Mouse (Mus musculus) hindbrain, embryonic 16.5 days (tissue): ENCODE results near the gene Reep1. TPM values are rescaled to one million over a fixed set of nuclear protein-coding genes. Genes with fewer than 3 reads are reported as not detected.
A peak's percentile ranks its signal among the peaks of the same experiment; 100 is the strongest.

ENCODE experiments used
- ATAC-seq: fragments of 200-750 bp; cut with Nextera tagmentation; 2 replicates; pipeline ENCODE4 v1.8.0; 2017; ENCODE audit warnings: moderate TSS enrichment, moderate library complexity
- H3K27ac ChIP-seq: fragments of 300-500 bp; sonication (generic); 2 replicates; pipeline ENCODE4 v1.5.1; 2014; ENCODE audit warnings: low read depth, mild to moderate bottlenecking, control low read depth, low read length, moderate library complexity
- H3K27me3 ChIP-seq: fragments of 300-500 bp; sonication (generic); replicated peaks from 2 replicates; pipeline ENCODE4 v1.6.1; 2014; ENCODE audit warnings: low read length; ENCODE audit not compliant: control insufficient read depth, insufficient read depth
- H3K36me3 ChIP-seq: fragments of 300-500 bp; sonication (generic); 2 replicates; pipeline ENCODE4 v1.6.1; 2014; ENCODE audit warnings: mild to moderate bottlenecking, low read length, moderate library complexity, mixed read lengths; ENCODE audit not compliant: control insufficient read depth, insufficient read depth
- H3K4me1 ChIP-seq: fragments of 300-500 bp; sonication (generic); 2 replicates; pipeline ENCODE4 v1.6.1; 2014; ENCODE audit warnings: low read depth, low read length; ENCODE audit not compliant: control insufficient read depth, insufficient read depth
- H3K4me2 ChIP-seq: fragments of 300-500 bp; sonication (generic); 2 replicates; pipeline ENCODE4 v1.6.1; 2014; ENCODE audit warnings: mild to moderate bottlenecking, low read length, control low read depth, moderate library complexity
- H3K4me3 ChIP-seq: fragments of 300-500 bp; sonication (generic); 2 replicates; pipeline ENCODE4 v1.5.1; 2014; ENCODE audit warnings: mild to moderate bottlenecking, low read length, control low read depth, moderate library complexity
- H3K9ac ChIP-seq: fragments of 300-500 bp; sonication (generic); 2 replicates; pipeline ENCODE4 v1.6.1; 2014; ENCODE audit warnings: low read depth, mild to moderate bottlenecking, control low read depth, low read length, moderate library complexity
- H3K9me3 ChIP-seq: fragments of 300-500 bp; sonication (generic); 2 replicates; pipeline ENCODE4 v1.6.1; 2014; ENCODE audit warnings: mild to moderate bottlenecking, low read length, moderate library complexity; ENCODE audit not compliant: control insufficient read depth
- WGBS: fragments of 180-500 bp; shearing (Covaris S2); extraction: QIAGEN DNeasy Blood & Tissue Kit; methylation state at CpG from one replicate; pipeline ENCODE4 v1.1.7; 2014; 5-methylcytosine and 5-hydroxymethylcytosine counted together
- polyA plus RNA-seq: library from polyadenylated mRNA; unstranded; fragments of >200 nt; fragmentation: Nextera tagmentation; extraction: Ambion mirVana; gene quantifications from 2 replicates; pipeline ENCODE4 v1.2.1, GENCODE M21; 2015

The Reep1 gene
- polyA plus RNA-seq, 1 experiment from 2014 or later: 304 TPM

DNA sequence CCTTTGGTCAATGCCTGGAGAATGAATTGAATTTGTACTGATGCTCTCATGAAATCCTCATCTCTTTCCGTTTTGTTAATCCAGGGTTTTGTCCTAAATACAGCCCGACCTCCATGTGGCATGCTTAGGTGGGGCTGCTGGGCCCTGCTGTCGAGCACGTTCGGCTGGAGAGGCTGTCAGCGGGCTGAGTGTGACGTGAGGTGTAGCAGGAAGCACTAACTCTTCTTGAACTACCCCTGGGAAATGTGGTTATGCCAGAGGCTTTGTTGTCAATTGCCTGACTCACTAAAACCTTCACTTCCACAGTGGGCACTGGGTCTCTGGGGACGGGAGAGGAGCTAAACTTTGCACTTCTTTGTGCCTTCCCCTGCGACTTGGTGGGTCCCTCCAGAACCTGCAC, 81.0 kb downstream of the Reep1 start:
- H3K4me1 ChIP-seq: no peaks in the 10 kb centered on the region
- peaks cover 8% of the 10 kb centered on the region; the same call in 1 of the 2 replicates for H3K36me3 ChIP-seq
- WGBS: 83% methylated on average over 9 of the region's 9 CpGs
- no peak overlapping the region for H3K4me2 ChIP-seq
- no peak for ATAC-seq
- no peak overlapping the region for H3K9ac ChIP-seq
- H3K27ac ChIP-seq: no peak overlapping the region
- H3K27me3 ChIP-seq: no peaks in the 10 kb centered on the region
- H3K9me3 ChIP-seq: no peaks in the 10 kb centered on the region
- H3K4me3 ChIP-seq: no peak overlapping the region

DNA sequence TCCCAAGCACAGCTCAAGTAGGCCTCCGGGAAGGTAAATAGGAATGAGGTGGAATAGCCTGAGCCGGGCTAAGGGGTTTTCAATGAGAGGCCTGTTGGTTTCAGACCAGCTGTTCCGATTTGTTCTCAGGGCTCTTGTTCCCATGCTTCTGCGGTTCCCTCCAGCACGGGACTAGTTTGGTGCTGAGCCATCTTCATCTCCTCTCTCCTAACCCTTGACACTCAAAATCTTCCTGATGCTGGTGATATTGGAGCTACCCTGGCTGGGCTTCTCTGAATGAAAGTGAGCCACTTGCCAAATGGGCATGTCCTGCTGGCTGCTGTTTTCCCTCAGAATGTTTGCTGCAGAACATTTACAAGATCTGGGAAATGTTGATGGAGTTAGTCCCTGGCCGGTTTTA, 84.4 kb downstream of the Reep1 start:
- Histone ChIP-seq H3K9ac (no peak overlapping the region), H3K4me3 (no peak overlapping the region), H3K27ac (no peak overlapping the region), H3K4me1 (no peaks in the 10 kb centered on the region), H3K9me3 (no peaks in the 10 kb centered on the region), H3K27me3 (no peaks in the 10 kb centered on the region), H3K4me2 (no peak overlapping the region), H3K36me3 (peaks cover 15% of the 10 kb centered on the region)
- ATAC-seq: no peak
- WGBS: 84% methylated on average over 6 of the region's 6 CpGs

DNA sequence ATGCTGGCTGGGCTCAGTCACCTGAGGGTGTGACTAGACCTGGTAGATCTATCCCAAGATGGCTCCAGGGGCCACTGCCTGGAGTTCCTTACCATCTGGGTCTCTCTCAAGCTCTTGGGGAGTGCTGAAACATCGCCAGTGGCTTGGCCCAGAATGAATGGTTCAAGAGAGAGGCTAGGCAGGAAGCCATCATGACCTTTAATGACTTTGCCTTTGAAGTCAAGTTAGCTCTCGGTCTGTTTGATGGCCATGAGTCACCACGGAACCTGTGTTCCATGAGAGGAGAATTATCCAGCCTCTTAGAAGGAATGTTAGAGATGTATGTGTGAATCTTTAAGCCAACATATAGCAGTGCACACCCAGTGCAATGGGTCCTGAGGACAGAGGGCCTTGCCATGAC, 92.0 kb downstream of the Reep1 start:
- Histone ChIP-seq H3K4me2 (no peak overlapping the region), H3K27me3 (no peaks in the 10 kb centered on the region), H3K9ac (no peak overlapping the region), H3K36me3 (peaks cover 21% of the 10 kb centered on the region), H3K27ac (no peak overlapping the region), H3K4me1 (peaks cover 5% of the 10 kb centered on the region; the same call in 1 of the 2 replicates), H3K9me3 (no peaks in the 10 kb centered on the region), H3K4me3 (no peak overlapping the region)
- ATAC-seq: no peak
- 82% methylated on average over 3 of the region's 3 CpGs for WGBS

DNA sequence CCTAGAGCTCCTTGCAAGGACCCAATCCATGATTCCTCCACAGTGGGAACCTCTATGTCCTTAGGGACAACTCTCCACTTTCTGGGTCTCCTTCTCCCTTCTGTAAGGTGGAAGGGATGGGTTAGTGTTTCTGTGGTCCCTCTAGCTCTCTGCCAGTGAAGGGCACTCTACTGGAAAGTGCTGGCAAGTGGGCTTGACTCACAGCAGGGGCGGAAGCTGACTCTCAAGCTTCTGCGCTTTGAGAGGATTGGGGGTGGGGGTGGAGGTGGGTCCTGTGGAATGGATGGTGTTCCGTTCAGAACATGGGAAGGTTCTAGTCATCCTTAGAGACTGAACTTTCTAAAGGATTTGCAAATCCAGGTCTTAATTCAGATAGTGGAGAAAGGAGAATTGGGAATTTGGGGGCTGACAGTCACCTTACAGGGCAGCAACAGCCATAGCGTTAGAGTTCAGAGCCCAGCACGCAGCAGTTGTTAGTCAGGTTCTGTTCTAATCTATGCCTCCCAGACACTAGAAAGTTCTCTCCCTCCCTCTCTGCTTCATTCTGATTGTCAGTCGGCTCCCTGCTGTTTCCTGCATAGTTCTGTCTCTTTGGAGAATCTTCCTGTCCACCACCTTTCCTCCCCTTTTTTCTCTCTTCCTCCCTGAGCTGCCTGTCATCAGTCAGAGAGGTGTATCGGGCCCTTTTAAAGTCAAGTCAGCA, 93.8 kb downstream of the Reep1 start:
- Histone ChIP-seq H3K36me3 (peaks cover 14% of the 10 kb centered on the region), H3K4me3 (no peak overlapping the region), H3K4me2 (no peak overlapping the region), H3K27ac (no peak overlapping the region), H3K9me3 (no peaks in the 10 kb centered on the region), H3K9ac (no peak overlapping the region), H3K4me1 (peaks cover 5% of the 10 kb centered on the region; the same call in 1 of the 2 replicates), H3K27me3 (no peaks in the 10 kb centered on the region)
- ATAC-seq: no peak
- 57% methylated on average over 7 of the region's 7 CpGs for WGBS

DNA sequence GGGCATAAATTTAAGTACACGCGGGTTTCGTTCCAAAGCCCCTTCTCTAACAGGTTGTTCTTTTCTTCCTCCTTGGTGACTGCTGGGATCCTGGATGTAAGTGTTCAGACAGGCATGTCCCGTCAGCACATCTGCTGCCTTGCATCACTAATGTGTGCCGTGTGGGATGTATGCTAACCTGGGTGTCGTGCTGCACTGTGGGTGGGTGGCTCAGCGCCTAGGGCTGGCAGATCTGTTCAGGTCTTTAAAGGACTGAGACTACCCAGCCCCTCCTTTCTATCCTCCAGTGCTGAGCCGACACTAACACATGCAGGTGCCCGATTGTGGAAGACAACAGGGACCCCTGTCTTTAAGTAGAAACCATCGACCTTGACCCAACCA, 94.3 kb downstream of the Reep1 start:
- Histone ChIP-seq H3K36me3 (peaks cover 9% of the 10 kb centered on the region), H3K27me3 (no peaks in the 10 kb centered on the region), H3K27ac (no peak overlapping the region), H3K4me3 (no peak overlapping the region), H3K9me3 (no peaks in the 10 kb centered on the region), H3K4me2 (no peak overlapping the region), H3K4me1 (peaks cover 5% of the 10 kb centered on the region; the same call in 1 of the 2 replicates), H3K9ac (no peak overlapping the region)
- WGBS: 59% methylated on average over 10 of the region's 10 CpGs
- ATAC-seq: no peak

DNA sequence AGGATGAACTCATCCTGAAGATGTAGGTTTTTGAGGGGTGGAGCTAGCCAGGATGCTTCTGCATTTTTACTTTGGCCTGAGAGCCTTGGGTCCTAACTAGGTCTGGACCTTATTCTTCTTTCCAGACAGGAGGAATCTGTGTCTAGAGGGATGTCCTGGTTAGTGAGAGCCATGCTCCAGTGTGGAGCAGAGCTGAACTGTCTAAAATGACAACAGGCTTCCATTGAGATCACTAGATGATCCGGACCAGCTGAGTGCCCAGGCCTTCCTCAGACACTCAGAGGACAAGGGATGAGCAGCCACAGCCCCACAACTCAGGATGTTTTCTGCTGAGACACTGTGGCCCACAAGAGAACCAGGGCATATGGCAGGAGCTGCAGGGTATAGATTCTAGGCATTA, 96.2 kb downstream of the Reep1 start:
- no peak overlapping the region for H3K4me2 ChIP-seq
- H3K36me3 ChIP-seq: peaks cover 8% of the 10 kb centered on the region
- peak overlapping the region; percentile 58 for H3K27ac ChIP-seq
- no peaks in the 10 kb centered on the region for H3K9me3 ChIP-seq
- H3K27me3 ChIP-seq: no peaks in the 10 kb centered on the region
- ATAC-seq: peak; percentile 19; the same call in 1 of the 2 replicates
- peak overlapping the region; percentile 13; the same call in 1 of the 2 replicates for H3K9ac ChIP-seq
- peaks cover 5% of the 10 kb centered on the region; the same call in 1 of the 2 replicates for H3K4me1 ChIP-seq
- WGBS: 100% methylated on average over 1 of the region's 1 CpGs
- no peak overlapping the region for H3K4me3 ChIP-seq

DNA sequence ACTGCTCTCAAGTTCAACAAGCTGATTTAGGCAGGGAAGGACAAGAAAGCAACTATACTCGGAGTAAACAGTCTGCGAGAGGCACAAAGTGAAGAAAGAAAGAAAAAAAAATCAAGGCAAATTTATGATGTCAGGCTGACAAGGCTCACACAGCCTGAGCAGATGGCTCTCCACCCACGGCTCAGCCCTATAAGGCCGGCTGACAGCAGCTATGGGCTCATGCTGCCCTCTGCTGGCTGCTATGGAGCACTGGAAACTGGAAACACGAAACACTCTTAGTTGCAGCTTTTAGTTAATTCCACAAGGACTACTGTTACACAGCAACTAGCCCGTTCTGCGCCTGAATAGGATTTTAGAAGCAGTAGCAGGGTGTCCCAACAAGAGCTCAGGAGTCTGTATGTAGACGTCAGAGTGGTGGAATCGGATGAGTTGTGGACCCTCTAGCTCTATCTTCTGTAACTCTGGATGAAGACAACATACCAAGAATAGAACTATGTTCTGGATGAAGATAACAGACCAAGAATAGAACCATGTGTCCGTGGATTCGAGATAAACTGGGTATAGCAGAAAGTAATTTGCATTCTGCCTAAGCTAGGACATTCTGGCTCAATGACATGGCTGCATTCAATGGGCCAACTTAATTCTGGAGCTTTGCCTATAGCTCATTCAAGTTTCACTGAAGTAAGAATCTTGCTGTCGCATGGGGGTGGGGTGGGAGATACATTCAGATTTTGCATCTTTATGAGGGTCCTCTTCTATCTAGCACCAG, 96.9 kb downstream of the Reep1 start:
- Histone ChIP-seq H3K27me3 (no peaks in the 10 kb centered on the region), H3K4me1 (peaks cover 5% of the 10 kb centered on the region; the same call in 1 of the 2 replicates), H3K4me3 (no peak overlapping the region), H3K4me2 (no peak overlapping the region), H3K9ac (no peak overlapping the region), H3K36me3 (peaks cover 10% of the 10 kb centered on the region), H3K9me3 (no peaks in the 10 kb centered on the region), H3K27ac (peak overlapping the region; percentile 58)
- peak; percentile 90 for ATAC-seq
- WGBS: 25% methylated on average over 12 of the region's 12 CpGs

DNA sequence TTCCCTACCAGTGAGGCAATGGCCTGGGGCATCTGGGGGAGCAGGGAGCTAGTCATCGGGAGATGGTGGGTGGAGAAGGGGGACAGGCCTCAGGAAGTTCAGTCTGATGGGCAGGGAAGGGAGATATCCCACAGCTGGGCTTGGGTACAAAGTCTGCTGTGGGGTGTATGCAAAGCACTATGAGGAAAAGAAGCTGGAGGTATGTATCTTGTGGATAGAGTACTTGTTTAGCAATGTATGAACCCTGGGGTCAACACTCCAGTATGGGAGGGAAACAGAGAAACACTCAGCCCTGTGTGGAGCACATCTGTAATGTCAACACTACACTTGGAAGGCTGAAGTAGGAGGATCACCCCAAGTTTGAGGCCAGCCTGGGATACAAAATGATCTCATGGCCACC, 99.4 kb downstream of the Reep1 start:
- WGBS: 96% methylated on average over 1 of the region's 1 CpGs
- no peak for ATAC-seq
- Histone ChIP-seq H3K9ac (no peak overlapping the region), H3K4me2 (no peak overlapping the region), H3K27me3 (no peaks in the 10 kb centered on the region), H3K36me3 (peaks cover 17% of the 10 kb centered on the region), H3K4me1 (peaks cover 5% of the 10 kb centered on the region; the same call in 1 of the 2 replicates), H3K4me3 (no peak overlapping the region), H3K9me3 (no peaks in the 10 kb centered on the region), H3K27ac (no peak overlapping the region)

DNA sequence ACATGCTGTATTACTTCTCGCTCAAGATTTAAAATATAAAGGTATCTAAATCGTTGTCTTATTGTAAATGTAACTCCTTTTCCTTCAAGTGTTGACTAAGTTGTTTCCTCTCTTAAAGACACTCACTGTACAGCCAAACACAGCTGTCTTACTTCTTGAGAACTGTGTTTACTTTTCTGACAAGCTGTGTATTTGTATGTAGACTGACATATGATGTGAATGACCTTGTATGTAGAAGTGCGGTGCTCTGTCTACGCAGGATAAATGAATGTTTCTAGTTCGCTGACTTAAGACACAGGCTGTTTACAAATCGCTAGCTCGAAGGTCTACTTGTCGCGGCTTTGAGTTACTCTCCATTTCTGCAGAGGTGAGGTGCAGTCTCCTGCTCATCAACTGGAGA, 102.5 kb downstream of the Reep1 start:
- no peak overlapping the region for H3K27ac ChIP-seq
- H3K9ac ChIP-seq: no peak overlapping the region
- H3K9me3 ChIP-seq: no peaks in the 10 kb centered on the region
- ATAC-seq: no peak
- H3K27me3 ChIP-seq: no peaks in the 10 kb centered on the region
- H3K36me3 ChIP-seq: peaks cover 27% of the 10 kb centered on the region
- WGBS: 95% methylated on average over 9 of the region's 9 CpGs
- no peaks in the 10 kb centered on the region for H3K4me1 ChIP-seq
- H3K4me3 ChIP-seq: no peak overlapping the region
- no peak overlapping the region for H3K4me2 ChIP-seq
